Mouse (Mus musculus): ENCODE data around the gene Kctd10. TPM values are rescaled to one million over a fixed set of nuclear protein-coding genes. Genes with fewer than 3 reads are reported as not detected.

Gene Kctd10
- polyA plus RNA-seq, 1 experiment, result 64.4 TPM

DNA sequence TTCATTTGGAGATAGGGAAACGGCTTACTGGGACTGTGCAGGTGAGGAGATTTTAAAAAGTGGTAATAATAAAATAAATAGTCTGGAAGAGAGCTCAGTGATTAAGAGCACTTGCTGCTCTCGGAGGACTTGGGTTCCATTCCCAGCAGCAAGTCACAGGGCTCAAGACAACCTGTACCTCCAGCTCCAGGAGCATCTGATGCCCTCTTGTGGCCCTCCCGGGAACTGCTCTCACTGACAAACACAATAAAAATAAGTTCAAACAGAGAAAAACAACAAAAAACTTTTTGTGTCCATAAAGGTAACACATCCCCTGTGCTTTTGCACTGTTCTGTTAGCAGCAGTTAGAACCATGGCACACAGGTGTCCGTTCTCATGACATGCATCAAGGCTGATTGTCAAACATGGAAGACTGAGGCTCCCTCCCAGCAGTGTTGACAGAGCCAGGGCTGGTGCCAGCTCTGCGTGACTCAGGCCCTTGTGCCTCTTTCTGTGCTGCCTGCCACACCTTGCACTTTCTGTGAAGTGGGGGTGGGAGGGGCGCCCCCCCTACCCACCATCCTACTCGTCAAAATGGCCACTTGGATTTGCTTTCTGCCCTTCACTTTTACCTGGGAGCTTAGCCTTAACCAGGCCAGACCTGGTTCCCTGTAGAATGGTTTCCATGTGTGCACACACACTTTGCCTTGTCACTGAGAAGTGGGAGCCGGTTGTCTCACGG is 3.0 kb upstream of the Kctd10 start:
- Histone ChIP-seq H3K4me3 (ENCODE audit: extremely low read depth, insufficient read depth, insufficient read length) (no peak overlapping the region), H3K4me1 (ENCODE audit: control insufficient read depth, insufficient read depth, insufficient read length) (peaks cover 3% of the 10 kb centered on the region; the same call in 1 of the 2 replicates), H3K27me3 (ENCODE audit: control insufficient read depth, insufficient read depth, low read length) (no peaks in the 10 kb centered on the region), H3K27ac (ENCODE audit: insufficient read depth, low read length) (no peak overlapping the region), H3K36me3 (ENCODE audit: control insufficient read depth, insufficient read depth, low read length) (peaks cover 26% of the 10 kb centered on the region)
- WGBS, result 84% methylated on average over 9 of the region's 9 CpGs
- DNase-seq (ENCODE audit: low read depth in 1 of 2, low spot score in 2 of 2), result peak; percentile 21 to 51
- TF ChIP-seq POLR2A (IDR thresholded peaks at IDR 0.05; ENCODE audit: low read depth, low read length) (no peak), CTCF (IDR thresholded peaks at IDR 0.05; ENCODE audit: extremely low read depth, insufficient read depth, insufficient read length, insufficient replicate concordance) (peak; percentile 57; the same call in 1 of the 2 replicates)

DNA sequence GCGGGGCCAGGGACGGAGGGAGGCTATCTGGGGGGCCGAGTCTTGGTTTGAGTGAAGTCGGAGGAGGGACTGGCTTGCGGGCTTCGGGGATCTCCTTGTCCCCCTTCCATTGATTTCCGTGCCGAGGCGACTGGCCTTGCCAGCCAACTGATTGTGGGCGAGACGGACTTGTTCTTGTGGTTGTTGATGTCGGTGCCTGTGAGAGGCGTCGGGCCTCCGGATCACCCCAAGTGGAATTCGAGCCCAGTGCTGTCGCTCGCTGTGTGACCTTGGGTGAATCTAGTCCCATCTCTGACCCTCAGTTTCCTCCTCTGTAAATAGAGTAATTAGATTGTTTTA is 674 bp upstream of the Kctd10 start:
- TF ChIP-seq POLR2A (IDR thresholded peaks at IDR 0.05; ENCODE audit: low read depth, low read length), result no peak
- no peak for TF ChIP-seq CTCF (IDR thresholded peaks at IDR 0.05; ENCODE audit: extremely low read depth, insufficient read depth, insufficient read length, insufficient replicate concordance)
- Histone ChIP-seq H3K4me3 (ENCODE audit: extremely low read depth, insufficient read depth, insufficient read length) (peak overlapping the region; percentile 87), H3K36me3 (ENCODE audit: control insufficient read depth, insufficient read depth, low read length) (peaks cover 8% of the 10 kb centered on the region), H3K27ac (ENCODE audit: insufficient read depth, low read length) (peak overlapping the region; percentile 80), H3K4me1 (ENCODE audit: control insufficient read depth, insufficient read depth, insufficient read length) (peaks cover 13% of the 10 kb centered on the region; the same call in 1 of the 2 replicates), H3K27me3 (ENCODE audit: control insufficient read depth, insufficient read depth, low read length) (no peaks in the 10 kb centered on the region)
- DNase-seq (ENCODE audit: low read depth in 1 of 2, low spot score in 2 of 2), result no peak
- 2% methylated on average over 18 of the region's 18 CpGs for WGBS

- WGBS, result 1% methylated on average over 20 of the region's 20 CpGs
These were observed 545 bp downstream of the Kctd10 start for GRCm38 (mm10) chr5:114379763-114380162.

GRCm38 (mm10) chr5:114378936-114379335 is 1.4 kb downstream of the Kctd10 start:
- H3K27me3 ChIP-seq (ENCODE audit: control insufficient read depth, insufficient read depth, low read length), result no peaks in the 10 kb centered on the region
- no peak for DNase-seq (ENCODE audit: low read depth in 1 of 2, low spot score in 2 of 2)
- peak overlapping the region; percentile 89 for H3K4me3 ChIP-seq (ENCODE audit: extremely low read depth, insufficient read depth, insufficient read length)
- 54% methylated on average over 6 of the region's 6 CpGs for WGBS
- H3K36me3 ChIP-seq (ENCODE audit: control insufficient read depth, insufficient read depth, low read length), result peaks cover 6% of the 10 kb centered on the region
- peaks cover 32% of the 10 kb centered on the region; the same call in 1 of the 2 replicates for H3K4me1 ChIP-seq (ENCODE audit: control insufficient read depth, insufficient read depth, insufficient read length)
- peak overlapping the region; percentile 70 for H3K27ac ChIP-seq (ENCODE audit: insufficient read depth, low read length)
- TF ChIP-seq CTCF (IDR thresholded peaks at IDR 0.05; ENCODE audit: extremely low read depth, insufficient read depth, insufficient read length, insufficient replicate concordance) (no peak), POLR2A (IDR thresholded peaks at IDR 0.05; ENCODE audit: low read depth, low read length) (no peak)

More at GRCm38 (mm10) chr5:114379763-114380162, 545 bp downstream of the Kctd10 start:
- Histone ChIP-seq H3K4me1 (ENCODE audit: control insufficient read depth, insufficient read depth, insufficient read length) (peaks cover 25% of the 10 kb centered on the region; the same call in 1 of the 2 replicates), H3K27me3 (ENCODE audit: control insufficient read depth, insufficient read depth, low read length) (no peaks in the 10 kb centered on the region), H3K36me3 (ENCODE audit: control insufficient read depth, insufficient read depth, low read length) (0 out of 2 replicates have a peak, but pooled peaks cover 1% of the 10 kb centered on the region), H3K4me3 (ENCODE audit: extremely low read depth, insufficient read depth, insufficient read length) (peak overlapping the region; percentile 89), H3K27ac (ENCODE audit: insufficient read depth, low read length) (peak overlapping the region; percentile 90)
- TF ChIP-seq POLR2A (IDR thresholded peaks at IDR 0.05; ENCODE audit: low read depth, low read length) (no peak), CTCF (IDR thresholded peaks at IDR 0.05; ENCODE audit: extremely low read depth, insufficient read depth, insufficient read length, insufficient replicate concordance) (no peak)
- peak in 1 of 2 experiments; percentile 11 for DNase-seq (ENCODE audit: low read depth in 1 of 2, low spot score in 2 of 2)

DNA sequence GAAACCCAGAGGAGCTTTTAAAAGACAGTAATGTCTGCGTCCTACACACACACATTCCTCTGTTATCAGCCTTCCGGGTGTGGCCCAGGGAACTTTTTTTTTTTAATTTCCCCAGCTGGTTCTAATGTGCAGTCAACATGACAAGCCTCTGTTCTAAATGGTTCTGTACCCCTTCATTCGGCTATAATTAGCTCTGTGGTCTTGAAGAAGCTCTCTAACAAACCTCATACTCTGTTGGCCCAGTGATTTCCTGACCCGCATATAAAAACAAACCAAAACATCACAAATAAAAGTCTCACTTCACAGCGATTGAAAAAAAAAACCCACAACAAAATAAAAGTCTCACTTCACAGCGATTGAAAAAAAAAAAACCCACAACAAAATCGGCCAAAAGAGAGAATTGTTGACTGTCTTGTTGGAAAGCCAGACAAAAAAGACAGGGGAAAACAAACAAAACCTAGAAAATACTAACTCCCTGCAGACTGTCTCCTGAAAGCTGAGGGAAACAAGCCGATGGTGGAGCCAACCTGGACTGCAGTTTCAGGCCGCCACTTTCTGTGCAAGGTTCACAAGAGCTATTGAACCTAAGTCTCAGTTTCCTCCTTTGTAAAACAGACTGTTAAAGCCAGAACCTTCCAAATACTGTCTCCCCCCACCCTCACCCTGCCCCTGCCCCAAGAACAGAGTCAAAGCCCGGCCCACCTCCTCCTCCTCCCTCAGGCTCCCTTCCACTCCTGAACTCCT is 2.0 kb downstream of the Kctd10 start:
- no peak for TF ChIP-seq CTCF (IDR thresholded peaks at IDR 0.05; ENCODE audit: extremely low read depth, insufficient read depth, insufficient read length, insufficient replicate concordance)
- Histone ChIP-seq H3K27ac (ENCODE audit: insufficient read depth, low read length) (peak overlapping the region; percentile 70), H3K36me3 (ENCODE audit: control insufficient read depth, insufficient read depth, low read length) (peaks cover 8% of the 10 kb centered on the region), H3K27me3 (ENCODE audit: control insufficient read depth, insufficient read depth, low read length) (no peaks in the 10 kb centered on the region), H3K4me3 (ENCODE audit: extremely low read depth, insufficient read depth, insufficient read length) (peak overlapping the region; percentile 35; the same call in 1 of the 2 replicates), H3K4me1 (ENCODE audit: control insufficient read depth, insufficient read depth, insufficient read length) (peaks cover 32% of the 10 kb centered on the region; the same call in 1 of the 2 replicates)
- DNase-seq (ENCODE audit: low read depth in 1 of 2, low spot score in 2 of 2), result peak in 1 of 2 experiments; percentile 60
- WGBS, result 10% methylated on average over 10 of the region's 10 CpGs

DNA sequence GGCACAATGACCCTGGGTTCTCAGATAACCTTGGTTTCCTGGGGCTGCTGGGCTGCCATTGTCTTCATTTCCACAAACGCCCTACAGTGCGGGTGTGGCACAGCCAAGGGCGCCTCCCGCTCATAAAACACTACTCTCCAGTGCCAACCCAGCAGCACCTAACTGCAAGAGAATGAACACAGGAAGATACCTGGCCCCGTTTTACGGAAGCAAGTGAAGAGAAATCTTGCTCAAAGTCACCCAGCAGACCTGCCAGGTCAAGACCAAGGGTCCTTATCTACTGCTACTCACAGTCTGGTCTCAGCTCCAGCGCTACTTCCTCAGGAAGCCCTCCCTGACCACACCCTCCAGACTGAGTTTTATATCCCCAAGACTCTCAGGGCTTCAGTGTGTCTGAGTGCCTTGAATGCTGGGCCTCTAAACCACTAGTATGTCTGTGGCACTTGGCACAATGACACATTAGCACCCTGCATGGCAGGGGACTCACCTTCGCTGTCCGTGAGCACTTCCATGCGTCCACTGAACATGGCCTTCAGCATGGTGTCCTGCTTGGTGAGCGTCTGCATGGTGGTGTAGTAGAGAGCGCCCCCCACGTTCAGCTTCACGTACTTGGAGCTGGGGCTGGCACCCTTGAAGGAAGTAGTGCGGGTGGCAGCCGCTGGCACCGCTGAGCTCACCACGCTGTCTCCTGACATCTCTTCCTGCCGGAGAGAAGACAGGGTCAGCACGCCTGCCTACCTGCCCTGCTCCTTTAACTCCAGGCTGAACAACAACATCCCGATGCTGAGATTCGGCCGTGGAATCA is 5.7 kb downstream of the Kctd10 start:
- peak overlapping the region; percentile 46 for H3K27ac ChIP-seq (ENCODE audit: insufficient read depth, low read length)
- 33% methylated on average over 23 of the region's 23 CpGs for WGBS
- H3K4me3 ChIP-seq (ENCODE audit: extremely low read depth, insufficient read depth, insufficient read length), result no peak overlapping the region
- DNase-seq (ENCODE audit: low read depth in 1 of 2, low spot score in 2 of 2), result peak in 1 of 2 experiments; percentile 24
- H3K27me3 ChIP-seq (ENCODE audit: control insufficient read depth, insufficient read depth, low read length), result no peaks in the 10 kb centered on the region
- H3K4me1 ChIP-seq (ENCODE audit: control insufficient read depth, insufficient read depth, insufficient read length), result peaks cover 29% of the 10 kb centered on the region; the same call in 1 of the 2 replicates
- TF ChIP-seq CTCF (IDR thresholded peaks at IDR 0.05; ENCODE audit: extremely low read depth, insufficient read depth, insufficient read length, insufficient replicate concordance) (no peak), POLR2A (IDR thresholded peaks at IDR 0.05; ENCODE audit: low read depth, low read length) (no peak)
- peaks cover 26% of the 10 kb centered on the region for H3K36me3 ChIP-seq (ENCODE audit: control insufficient read depth, insufficient read depth, low read length)
